Mouse (Mus musculus) kidney, postnatal 14 days (tissue): ENCODE results near the gene Pes1.

Source experiments
- DNase-seq: peaks from one replicate; pipeline ENCODE4 v3.0.0; 2022; ENCODE audit warnings: mixed read lengths

Gene Pes1

GRCm38 (mm10) chr11:3964416-3965172, 819 bp downstream of the Pes1 start:
- no peak for DNase-seq

DNA sequence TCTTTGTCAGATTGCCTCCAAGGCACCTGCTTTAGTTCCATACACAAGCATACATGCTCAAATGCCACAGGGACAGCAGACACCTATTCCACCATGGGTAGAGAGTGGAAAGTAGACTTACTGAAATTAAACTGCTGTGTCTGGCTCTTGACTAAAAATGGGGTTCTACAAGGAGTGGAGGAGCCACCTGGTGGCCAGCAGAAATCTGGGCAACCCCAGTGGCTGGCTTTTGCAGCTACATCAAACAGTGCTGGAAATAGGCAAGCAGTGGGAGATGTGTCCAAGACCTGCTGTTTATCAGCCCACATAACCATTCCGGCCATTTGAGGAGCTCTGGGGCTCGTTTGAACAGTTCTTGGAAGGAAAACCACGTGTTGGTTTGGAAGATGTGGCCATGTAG, 6.1 kb downstream of the Pes1 start:
- no peak for DNase-seq

DNA sequence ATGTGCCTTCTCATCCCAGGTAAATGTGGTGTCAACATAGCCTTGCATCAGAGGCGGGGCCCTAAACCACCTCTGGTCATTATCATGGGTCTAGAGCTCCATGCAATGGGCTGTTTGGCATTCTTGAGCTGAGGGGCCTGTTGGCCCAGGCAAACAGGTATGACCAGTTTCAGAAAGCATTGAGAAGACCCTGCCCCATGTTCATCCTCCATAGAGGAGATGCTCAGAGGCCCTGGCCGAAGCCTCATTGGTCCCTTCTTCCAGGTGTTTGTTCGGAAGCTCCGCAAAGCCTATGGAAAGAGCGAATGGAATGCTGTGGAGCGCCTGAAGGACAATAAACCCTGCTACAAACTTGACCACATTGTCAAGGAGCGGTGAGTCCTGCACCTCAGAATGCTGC, 6.6 kb downstream of the Pes1 start:
- DNase-seq = no peak

DNA sequence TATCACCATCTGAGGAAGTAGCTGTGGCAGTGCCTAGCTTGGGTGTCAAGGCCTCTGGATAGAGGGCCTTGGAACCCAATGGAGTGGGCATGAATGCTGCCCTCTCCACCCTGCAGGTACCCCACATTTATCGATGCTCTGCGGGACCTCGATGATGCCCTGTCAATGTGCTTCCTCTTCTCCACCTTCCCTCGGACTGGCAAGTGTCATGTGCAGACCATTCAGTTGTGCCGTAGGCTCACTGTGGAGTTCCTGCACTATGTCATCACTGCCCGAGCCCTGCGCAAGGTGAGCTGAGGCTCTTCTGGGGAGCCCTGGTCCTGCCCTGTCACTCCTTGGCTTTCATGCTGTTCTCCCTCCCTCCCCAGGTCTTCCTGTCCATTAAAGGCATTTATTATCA, 9.3 kb downstream of the Pes1 start:
- DNase-seq = no peak

DNA sequence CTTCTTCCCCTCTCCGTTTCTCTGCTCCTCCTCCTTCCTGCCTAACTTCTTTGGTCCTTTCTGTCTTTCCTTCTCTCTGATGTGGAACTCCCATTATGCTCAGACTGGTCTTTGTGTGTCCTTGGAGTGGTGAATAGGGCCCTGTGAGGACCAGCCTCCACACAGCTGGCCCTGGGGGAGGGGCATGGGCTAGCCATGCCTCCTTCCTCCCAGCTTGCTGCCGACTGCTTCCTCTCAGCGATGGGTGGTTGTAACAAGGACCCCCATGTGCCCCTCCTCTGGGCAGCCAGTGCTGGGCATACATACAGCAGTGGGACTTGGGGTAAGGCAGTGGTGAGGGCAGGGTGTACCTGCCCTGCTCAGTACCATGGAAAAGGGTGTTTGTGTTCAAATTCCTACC, 10.5 kb downstream of the Pes1 start:
- DNase-seq = no peak

GRCm38 (mm10) chr11:3976678-3977077, 12.9 kb downstream of the Pes1 start, which contains the start of gene 4930556J24Rik:
Gene 4930556J24Rik, minus strand, starts transcription at chr11:3976778.
- DNase-seq = no peak

- DNase-seq = peak; percentile 34
Observed at GRCm38 (mm10) chr11:3978421-3978820, 14.6 kb downstream of the Pes1 start.

DNA sequence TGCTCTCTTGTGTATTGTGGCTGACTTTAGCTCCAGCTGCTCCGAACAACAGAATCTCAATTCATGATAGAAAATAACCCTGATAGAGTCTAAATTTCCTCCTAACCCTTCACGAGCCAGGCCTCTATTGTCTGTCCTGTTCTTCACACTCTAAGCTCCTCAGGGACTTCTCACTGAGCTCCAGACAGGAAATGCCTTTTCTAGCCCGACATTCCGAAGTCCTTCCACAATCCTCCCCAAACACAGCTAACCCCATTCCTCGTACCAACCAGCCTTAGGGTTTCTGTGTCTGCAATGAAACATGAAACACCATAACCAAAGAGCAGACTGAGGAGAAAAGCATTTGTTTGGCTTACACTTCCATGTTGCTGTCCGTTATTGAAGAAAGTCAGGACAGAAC, 17.8 kb downstream of the Pes1 start:
- no peak for DNase-seq

- DNase-seq = peak; percentile 70
Observed at GRCm38 (mm10) chr11:3982275-3983209, 18.8 kb downstream of the Pes1 start.

GRCm38 (mm10) chr11:3983291-3983862, 19.6 kb downstream of the Pes1 start, which contains the start of gene Gal3st1:
Gene Gal3st1, plus strand, starts transcription at chr11:3983636.
- peak; percentile 76 for DNase-seq

- peak; percentile 83 for DNase-seq
Observed at GRCm38 (mm10) chr11:3983863-3984745, 20.3 kb downstream of the Pes1 start.

DNA sequence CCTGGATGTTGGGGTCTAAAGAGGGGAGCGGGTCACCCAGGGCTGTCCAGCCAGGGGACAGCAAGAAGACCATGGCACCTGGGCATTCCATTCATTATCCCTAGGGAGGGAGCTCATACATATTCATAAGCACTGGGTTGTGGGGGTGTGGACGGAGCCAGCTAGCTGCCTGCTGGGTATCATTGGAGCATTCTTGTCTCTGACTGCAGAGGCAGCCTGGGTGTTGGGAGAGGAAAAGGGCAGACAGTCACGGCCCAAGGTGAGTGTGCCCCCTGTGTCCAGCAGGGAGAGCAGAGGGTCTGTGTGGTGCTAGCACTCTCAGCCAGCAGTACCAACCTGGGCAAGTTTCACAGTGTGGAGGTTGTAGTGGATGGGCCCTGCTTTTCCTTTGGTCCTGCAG, 26.0 kb downstream of the Pes1 start:
- DNase-seq = peak; percentile 63

GRCm38 (mm10) chr11:3993132-3993531, 29.4 kb downstream of the Pes1 start:
- DNase-seq = no peak

DNA sequence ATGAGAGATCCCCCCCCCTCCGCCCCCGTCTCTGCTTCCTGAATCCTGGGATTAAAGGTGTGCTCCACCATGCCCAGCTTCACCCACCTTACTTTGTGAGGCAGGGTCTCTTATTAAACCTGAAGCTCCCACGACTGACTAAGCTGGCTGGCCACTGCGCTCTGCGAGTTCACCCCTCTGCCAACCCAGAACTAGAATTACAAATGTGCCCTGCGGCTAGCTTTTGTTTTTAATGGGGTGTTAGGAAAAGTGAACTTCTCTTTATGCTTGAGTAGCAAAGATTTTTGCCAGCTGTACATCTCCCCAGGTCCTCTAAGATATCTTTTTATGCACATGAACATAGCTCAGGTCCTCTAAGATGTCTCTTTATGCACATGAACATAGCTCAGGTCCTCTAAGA, 30.1 kb downstream of the Pes1 start:
- peak; percentile 51 for DNase-seq

DNA sequence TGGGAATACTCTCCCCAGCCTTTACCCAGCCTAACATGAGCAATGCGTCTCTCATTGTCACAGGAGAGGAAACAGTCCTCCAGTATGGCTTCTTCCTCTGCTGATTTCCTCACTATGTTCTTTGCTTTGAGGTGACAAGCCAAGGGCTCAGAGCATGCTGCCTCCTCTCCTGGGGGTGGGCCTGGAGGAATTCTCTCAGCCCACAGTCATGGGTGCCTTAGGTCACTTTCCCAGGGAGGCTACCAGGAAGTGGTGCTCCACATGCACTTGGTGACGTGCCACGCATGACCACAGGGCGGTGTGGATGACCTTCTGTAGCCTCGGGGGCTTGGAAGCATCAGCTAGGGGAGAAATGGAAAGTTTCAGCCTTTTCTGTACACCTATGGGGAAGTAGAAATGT, 31.7 kb downstream of the Pes1 start:
- no peak for DNase-seq

GRCm38 (mm10) chr11:3996840-3997239, 33.1 kb downstream of the Pes1 start:
- no peak for DNase-seq

- no peak for DNase-seq
Observed at GRCm38 (mm10) chr11:3997978-3998720, 34.4 kb downstream of the Pes1 start.

- no peak for DNase-seq
Observed at GRCm38 (mm10) chr11:3999547-3999946, 35.8 kb downstream of the Pes1 start.

DNA sequence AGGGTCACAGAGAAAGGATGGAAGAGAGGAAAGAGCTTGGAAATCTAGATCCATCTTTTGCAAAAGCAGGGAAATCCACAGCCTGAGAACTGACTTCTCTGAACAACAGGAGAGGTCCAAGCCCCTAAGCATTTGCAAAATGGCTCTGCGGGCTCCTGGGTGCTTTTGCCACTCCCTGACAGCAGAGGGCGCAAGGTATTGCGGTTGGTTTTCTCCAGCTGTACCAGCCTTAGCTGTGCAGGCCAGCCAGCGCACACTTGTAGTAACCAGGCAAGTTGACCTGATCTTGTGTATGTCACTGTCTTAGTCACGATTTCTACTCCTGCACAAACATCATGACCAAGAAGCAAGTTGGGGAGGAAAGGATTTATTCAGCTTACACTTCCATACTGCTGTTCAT, 37.8 kb downstream of the Pes1 start:
- DNase-seq = peak; percentile 76

GRCm38 (mm10) chr11:4005220-4005805, 41.5 kb downstream of the Pes1 start:
- no peak for DNase-seq

- DNase-seq = no peak
Observed at GRCm38 (mm10) chr11:4006462-4006861, 42.7 kb downstream of the Pes1 start.
